Mouse (Mus musculus) testis, postnatal 14 days (tissue): ENCODE measurements around the gene Tfip11.

Experiments
- DNase-seq: peaks from one replicate; pipeline ENCODE4 v3.0.0; 2021; ENCODE audit warnings: low spot score

Gene Tfip11

DNA sequence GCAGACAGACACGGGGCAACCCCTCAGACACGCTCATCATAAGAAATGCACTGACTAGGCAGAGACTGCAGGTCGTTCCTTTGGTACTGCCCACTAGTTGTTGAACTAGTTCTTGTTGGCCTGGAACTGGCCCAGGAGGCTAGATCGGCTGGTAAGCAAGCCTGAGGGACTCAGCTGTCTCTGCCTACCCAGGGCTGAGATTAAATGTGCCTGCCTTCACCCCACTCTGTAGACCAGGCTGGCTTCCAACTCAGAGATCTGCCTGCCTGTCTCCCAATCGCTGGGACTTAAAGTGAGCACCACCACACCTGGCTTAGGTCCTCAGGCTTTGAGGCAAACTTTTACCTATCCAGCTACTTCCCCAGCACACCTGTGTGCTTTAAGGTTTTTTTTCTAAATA lies 5.8 kb upstream of the Tfip11 start:
- DNase-seq, result no peak

DNA sequence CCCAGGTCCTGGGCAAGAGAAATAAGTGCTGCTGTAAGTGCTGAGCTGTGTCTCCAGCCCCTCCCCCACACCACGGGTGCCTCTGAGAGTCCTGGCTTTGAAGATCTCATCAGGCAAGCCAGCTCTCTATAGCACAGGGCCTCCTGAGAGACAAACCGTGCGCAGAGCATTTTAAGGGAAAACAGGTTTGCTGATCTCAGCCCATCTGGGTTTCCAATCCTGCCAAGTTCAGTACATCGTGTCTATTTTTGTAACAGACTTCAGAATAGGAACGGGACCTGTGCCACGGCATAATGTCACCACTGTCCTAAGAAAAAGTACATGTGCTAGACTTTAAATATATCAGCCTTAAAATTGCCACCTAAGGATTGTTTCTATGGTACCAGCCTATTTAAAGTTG lies 5.2 kb upstream of the Tfip11 start:
- DNase-seq, result no peak

DNA sequence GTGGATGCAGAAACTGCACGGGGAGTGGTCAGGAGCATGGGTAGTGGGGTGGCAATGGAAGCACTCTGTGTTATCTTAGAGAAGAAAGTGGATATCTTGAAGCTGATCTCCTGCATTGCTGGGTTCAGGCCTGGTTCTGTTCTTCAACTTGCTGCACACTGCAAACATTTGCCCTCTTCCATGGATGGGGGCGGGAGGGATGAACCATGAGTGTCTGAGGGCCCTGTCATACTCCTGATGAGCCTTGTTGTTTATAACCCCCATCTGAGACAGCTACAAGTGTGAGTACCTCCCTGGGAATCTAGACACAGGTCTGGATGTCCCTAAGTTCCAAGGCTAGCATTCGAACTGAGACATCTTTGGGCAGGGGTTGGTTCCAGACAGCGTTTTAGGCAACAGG lies 4.8 kb upstream of the Tfip11 start:
- no peak for DNase-seq

DNA sequence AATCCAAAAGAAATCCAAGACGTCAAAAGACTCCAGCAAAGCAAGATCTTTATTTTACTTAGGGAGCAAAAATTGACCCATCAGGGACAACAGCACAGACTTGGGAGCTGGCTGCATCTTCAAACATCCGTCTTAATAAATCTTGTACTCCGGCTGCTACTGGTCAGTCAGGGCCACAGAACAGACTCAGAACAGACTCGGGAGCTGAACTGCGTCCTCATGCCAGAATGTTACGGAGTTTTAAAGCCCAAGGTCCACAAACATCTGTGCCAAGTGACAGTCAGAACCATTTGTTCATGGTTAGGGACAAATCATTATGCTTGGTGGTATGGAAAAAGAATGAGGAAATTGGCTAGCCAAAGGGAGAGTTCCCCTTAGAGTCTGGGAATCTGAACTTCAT lies 2.9 kb upstream of the Tfip11 start:
- DNase-seq, result no peak

DNA sequence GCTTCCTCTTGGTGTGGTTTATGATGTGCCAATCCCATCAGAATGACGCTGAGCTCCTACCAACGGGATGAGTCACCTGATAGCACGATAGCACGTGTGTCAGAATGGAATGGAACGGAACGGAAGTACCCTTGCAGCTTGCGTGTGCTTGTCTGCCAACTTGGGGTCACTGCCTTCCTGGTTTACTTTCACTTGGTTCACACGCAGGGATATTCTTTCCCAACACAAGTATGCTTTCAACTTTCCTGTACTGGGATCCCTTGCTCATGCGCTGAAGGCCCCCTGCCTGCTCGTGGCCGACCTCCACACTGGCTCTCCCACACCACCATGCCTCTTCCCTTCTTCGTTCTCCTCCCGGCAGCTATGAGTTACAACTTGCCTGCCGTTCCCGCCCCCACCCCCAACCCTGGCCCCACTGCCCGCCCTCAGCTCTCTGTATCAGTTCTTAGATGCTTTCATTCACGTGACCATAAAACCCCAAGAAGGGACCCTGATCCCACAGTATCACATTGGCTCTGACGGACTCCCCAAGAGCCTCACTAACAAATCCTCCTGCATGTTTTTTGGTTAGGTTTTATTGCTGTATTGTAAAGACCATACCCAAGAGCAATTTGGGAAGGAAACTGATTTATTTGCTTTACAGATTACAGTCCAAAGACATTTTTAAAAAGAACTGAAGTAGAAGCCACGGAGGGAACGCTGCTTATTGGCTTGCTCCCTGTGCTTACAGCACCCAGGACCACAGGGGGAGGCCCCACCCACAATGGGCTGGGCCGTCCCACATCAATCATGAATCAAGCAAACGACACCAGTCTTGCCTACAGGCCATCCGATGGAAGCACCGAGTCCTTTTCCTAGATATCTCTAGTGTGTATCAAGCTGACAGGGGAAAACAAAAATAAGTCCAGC lies 1.3 kb upstream of the Tfip11 start:
- DNase-seq, result no peak

DNA sequence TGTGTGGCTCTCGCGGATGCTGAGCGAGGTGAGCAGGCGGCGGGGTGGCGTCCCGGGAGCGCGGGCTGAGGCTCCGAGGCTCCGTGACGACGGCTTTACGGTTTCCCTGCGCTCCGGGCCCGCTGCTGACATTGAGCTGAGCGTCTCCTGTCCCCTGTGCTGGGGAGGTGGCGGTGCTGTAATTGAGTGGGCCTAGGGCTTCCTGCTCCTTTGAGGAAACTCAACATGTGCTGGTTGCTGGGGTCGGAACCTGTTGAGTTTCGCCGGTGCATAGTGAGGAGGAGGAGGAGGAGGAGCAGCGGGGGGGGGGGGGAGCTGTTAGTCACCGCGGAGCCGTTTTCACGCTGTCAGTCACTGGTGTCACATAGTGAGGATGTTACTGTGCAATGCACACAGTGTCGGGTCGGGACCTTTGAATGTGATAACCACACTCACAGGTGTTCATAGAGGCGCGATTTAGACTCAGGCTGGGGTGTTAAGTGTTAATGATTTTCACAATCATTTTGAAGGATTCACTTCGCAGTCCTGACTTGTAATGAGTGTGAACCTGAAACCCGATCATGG lies 370 bp downstream of the Tfip11 start:
- no peak for DNase-seq

GRCm38 (mm10) chr5:112327854-112328253 lies 1.7 kb downstream of the Tfip11 start:
- no peak for DNase-seq

- no peak for DNase-seq
These were observed 3.8 kb downstream of the Tfip11 start for GRCm38 (mm10) chr5:112329805-112330564.

GRCm38 (mm10) chr5:112335473-112335872 lies 9.3 kb downstream of the Tfip11 start:
- no peak for DNase-seq

- no peak for DNase-seq
These were observed 10.8 kb downstream of the Tfip11 start for GRCm38 (mm10) chr5:112337004-112337403.

- no peak for DNase-seq
These were observed 13.1 kb downstream of the Tfip11 start for GRCm38 (mm10) chr5:112339215-112339614.

DNA sequence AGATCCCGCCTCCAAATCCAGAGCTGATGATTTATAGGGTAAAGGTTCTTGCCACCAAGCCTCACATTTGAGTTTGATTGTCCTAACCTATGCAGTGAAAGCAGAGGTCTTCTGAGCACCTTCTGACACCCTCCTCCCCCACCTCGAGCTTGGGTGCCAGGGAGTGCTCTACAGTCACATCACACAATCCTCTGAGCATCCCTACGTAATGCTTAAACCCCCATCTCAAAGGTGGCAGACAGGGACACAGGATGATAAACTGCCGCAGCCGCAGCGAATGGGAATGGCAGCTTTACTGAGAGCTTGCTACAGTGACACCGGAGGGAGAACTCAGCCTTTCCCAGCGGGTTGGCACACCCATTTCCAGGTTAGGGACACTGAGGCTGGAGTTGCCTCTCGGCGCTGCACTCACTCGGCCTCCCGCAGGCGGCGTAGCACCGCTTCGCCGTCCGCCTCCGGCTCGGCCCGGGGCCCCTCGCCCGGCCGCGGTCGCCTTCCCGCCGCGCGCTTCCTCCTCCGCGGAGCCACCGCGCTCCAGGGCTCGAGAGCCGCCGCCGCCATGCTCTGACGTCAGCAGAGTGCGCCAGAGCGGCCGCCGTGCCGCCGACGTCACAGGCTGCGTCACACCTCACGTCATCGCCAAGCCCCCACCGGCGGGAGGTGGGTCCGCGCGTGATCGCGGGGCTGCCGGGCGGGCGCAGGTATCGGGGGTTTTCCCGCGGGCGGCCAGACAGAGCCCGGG lies 16.5 kb downstream of the Tfip11 start, which contains the start of the genes Srrd and Hps4:
Srrd (minus strand) TSS at position 578 of the 742 bp plus-strand sequence.
Hps4 (plus strand) TSS at position 621 of the 742 bp plus-strand sequence.
- DNase-seq, result peak; percentile 85

- DNase-seq, result no peak
These were observed 17.0 kb downstream of the Tfip11 start for GRCm38 (mm10) chr5:112343205-112343595.

DNA sequence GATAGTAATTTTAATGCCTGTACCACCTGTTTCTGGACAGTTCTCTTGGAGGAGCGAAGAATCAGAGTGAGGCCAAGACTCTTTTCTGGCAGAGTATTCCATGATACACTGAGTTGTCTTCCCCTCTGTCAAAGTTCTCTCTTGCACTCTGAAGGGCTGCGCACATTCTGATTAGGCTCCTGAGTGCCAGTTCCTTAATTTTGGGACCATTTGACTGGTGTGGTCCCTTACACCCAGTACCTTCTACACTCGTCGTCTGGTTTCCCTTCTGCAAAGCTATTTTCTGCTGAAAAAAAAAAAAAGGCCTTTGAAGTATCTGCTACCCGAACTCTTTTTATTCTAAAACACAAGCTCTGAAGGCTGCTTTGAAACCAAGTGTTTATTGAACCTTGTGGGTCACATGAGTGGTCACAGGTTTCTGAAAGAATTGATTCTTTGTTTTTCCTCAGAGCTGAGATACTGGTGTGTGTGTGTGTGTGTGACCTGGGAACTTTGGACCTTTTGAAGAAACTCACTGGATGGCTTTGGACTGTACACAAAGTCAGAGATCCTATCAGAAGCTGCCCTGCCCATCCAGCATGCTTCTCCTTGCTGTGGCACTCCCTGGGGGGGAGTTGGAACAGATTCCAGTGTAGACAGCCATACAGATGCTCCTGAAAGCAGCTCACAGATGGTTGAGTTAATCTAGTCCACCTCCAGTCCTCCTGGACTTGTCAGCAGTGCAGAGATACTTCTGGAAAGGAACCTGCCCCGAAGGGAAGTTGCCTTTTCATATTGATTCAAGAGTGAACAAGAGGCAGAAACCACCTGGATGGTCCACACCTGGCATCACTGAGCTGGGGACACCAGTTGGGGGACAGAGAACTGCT lies 18.2 kb downstream of the Tfip11 start:
- DNase-seq, result no peak

GRCm38 (mm10) chr5:112346211-112346965 lies 20.2 kb downstream of the Tfip11 start:
- DNase-seq, result no peak

DNA sequence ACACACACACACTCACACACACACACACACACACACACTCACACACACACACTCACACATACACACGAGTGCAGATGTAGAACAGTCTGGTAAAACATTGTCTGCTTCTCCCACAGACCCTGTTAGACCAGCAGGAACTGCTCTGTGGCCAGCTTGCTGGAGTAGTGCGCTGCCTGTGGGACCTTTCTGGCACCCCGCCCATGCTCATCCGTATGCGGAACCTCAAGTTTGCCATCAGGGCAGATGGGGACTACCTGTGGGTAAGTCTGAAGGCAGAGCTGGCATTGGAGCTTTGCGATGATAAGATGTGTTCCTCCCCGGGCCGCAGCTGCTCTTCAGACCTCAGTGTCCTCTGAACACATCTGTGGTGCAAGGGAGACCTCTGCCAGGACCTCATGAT lies 23.0 kb downstream of the Tfip11 start:
- DNase-seq, result no peak

DNA sequence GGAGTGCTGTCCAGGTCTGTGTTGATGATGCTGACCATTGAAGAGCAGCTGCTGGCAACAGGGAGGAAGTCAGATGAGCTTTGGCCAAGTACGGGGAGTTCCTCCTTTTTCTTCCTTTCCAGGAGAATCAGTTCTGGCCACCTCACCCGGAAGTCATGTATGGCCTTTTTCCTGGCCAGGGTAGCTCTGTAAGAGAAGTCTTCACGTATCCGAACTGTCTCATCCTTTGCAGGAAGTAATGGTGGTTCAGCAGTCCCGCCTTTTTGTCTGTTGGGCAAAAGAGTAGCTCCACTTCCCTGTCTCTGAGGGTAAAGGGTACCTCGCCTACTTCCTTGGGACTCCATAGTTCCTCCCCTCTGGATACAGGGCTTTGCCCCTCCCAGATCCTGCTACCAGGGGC lies 29.3 kb downstream of the Tfip11 start:
- DNase-seq, result no peak

DNA sequence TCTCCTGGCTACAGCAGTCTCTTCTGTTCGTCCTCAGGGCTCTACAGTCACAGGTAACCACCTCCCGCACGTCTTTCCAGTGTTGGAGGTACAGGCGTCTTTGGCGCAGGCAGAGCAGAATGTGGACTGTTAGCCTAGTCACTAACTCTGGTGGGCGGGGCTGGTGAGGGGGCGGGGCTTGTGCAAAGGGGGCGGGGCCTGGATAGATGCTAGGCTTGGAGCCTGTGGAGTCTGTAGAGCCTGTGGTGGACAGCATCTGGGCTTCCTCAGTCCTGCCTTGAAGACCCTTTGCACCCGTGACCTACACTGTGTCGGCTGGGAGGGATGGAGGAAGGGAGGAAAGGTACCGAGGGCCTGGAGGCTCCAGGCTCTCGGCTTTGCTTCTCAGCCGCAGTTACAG lies 29.8 kb downstream of the Tfip11 start, which contains the start of gene Gm6583:
Gm6583 (minus strand) TSS at position 124 of the 400 bp plus-strand sequence.
- no peak for DNase-seq

GRCm38 (mm10) chr5:112356322-112356721 lies 30.2 kb downstream of the Tfip11 start:
- no peak for DNase-seq

DNA sequence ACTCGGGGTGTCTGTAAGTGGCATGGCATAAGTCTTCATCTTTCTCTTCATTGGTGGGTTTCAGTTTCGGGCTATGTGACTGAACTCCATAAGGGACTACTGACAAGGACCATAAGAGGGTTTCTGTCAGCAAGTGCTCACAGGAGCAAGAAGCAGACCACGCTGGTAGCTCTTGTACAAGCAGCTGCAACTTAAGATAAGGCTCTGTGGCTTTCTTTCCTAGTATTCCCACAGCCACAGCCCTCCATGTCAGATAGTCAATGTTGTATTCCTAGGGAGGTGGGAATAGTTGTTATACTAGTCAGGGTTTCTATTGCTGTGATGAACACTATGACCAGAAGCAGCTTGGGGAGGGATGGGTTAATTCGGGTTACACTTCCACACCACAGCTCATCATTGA lies 33.4 kb downstream of the Tfip11 start:
- DNase-seq, result no peak
